In the genomic region with DNA sequence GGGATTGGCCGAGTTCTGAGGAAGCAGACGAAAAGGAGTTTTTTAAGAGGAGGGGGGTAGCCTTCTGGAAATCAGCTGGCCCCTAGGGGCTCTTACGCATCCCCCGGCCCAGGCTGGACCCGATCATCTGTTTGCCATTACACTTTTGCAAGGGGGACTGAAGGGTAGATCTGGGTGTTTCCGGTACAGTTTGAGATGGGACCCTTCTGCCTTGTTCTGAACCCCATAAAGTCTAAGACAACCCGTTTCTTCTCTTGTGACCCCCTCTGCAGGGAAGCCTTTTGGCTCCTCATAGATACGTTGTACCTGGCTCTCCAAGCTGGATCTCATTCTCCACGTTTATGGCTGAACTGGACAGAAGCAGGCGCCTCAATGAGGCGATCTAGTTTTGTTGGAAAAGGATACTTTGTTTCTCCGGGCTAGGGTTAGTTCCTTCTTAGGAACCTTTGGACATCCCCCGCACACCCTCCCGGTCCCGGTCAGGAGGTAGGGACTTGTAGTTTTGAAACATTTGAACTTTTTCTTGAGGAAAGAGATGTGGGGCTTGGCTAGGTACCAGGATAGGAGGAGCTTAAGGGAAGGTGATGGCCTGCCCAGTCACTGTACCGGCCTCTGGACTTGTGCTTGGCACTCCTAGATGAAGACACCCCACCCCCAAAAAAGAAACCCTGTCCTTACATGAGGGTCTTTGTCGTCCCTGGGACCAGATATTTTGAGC, we compare ENCODE assay signal across 8 mouse cellular contexts. TPM values are rescaled to one million over a fixed set of nuclear protein-coding genes. Genes with fewer than 3 reads are reported as not detected.
DNase-seq lines count a peak whose midpoint lies in the region; ATAC-seq and TF ChIP-seq lines count a peak whose summit lies in the region.

No protein-coding gene starts in this region.

- H3K9me3 ChIP-seq in MEL (replicated peaks; ENCODE audit: insufficient read depth, low read length): no peaks in the 10 kb centered on the region
- no peaks in the 10 kb centered on the region for H3K9me3 ChIP-seq in forebrain, postnatal 0 days (ENCODE audit: low read length)
- no peaks in the 10 kb centered on the region for H3K9me3 ChIP-seq in kidney, embryonic 16.5 days (ENCODE audit: low read length)
- no peaks in the 10 kb centered on the region for H3K9me3 ChIP-seq in midbrain, embryonic 11.5 days (ENCODE audit: control insufficient read depth, low read length)

- TF ChIP-seq POLR2A in MEL (IDR thresholded peaks at IDR 0.05; ENCODE audit: control insufficient read depth in 1 of 2, insufficient read depth in 1 of 2, low read depth in 1 of 2, low read length in 2 of 2, poor library complexity in 1 of 2): peak in 1 of 2 experiments; percentile 22; a peak in 1 of 4 replicates

- 6% methylated on average over 17 of the region's 17 CpGs for WGBS in forebrain, postnatal 0 days
- WGBS in kidney, embryonic 16.5 days: 2% methylated on average over 17 of the region's 17 CpGs
- 7% methylated on average over 17 of the region's 17 CpGs for WGBS in midbrain, embryonic 11.5 days

- peak overlapping the region; percentile 86 for H3K27ac ChIP-seq in MEL (ENCODE audit: control insufficient read depth, low read depth, low read length)
- peak overlapping the region; percentile 91 for H3K27ac ChIP-seq in forebrain, postnatal 0 days (ENCODE audit: low read depth, low read length)
- peak overlapping the region; percentile 97 for H3K27ac ChIP-seq in kidney, embryonic 16.5 days (ENCODE audit: low read length)
- peak overlapping the region; percentile 81 for H3K27ac ChIP-seq in midbrain, embryonic 11.5 days (ENCODE audit: low read depth, low read length)

- no peaks in the 10 kb centered on the region for H3K27me3 ChIP-seq in MEL (ENCODE audit: control insufficient read depth in 1 of 2, insufficient read depth in 2 of 2, low read length in 2 of 2)
- H3K27me3 ChIP-seq in forebrain, postnatal 0 days (ENCODE audit: insufficient read depth, low read length): no peaks in the 10 kb centered on the region
- H3K27me3 ChIP-seq in kidney, embryonic 16.5 days (ENCODE audit: insufficient read depth, low read length): no peaks in the 10 kb centered on the region
- H3K27me3 ChIP-seq in midbrain, embryonic 11.5 days (ENCODE audit: control insufficient read depth, insufficient read depth, low read length): no peaks in the 10 kb centered on the region

- H3K36me3 ChIP-seq in MEL (ENCODE audit: control insufficient read depth in 1 of 2, insufficient read depth in 2 of 2, low read length in 2 of 2): peaks cover 0 to 12% of the 10 kb centered on the region in 2 experiments; a peak in 2 of 4 replicates
- H3K36me3 ChIP-seq in forebrain, postnatal 0 days (ENCODE audit: insufficient read depth): no peaks in the 10 kb centered on the region
- H3K36me3 ChIP-seq in kidney, embryonic 16.5 days (ENCODE audit: insufficient read depth, low read length): no peaks in the 10 kb centered on the region
- no peaks in the 10 kb centered on the region for H3K36me3 ChIP-seq in midbrain, embryonic 11.5 days (ENCODE audit: control insufficient read depth, insufficient read depth, low read length)

- ATAC-seq in forebrain, postnatal 0 days: no peak
- no peak for ATAC-seq in kidney, embryonic 16.5 days (ENCODE audit: low FRiP score, low TSS enrichment)
- ATAC-seq in midbrain, embryonic 11.5 days (ENCODE audit: low FRiP score): no peak
- ATAC-seq in CD4-positive, CD25-positive, alpha-beta regulatory T cell, adult 4 months: no peak

- no peak for TF ChIP-seq EP300 in MEL (IDR thresholded peaks at IDR 0.05; ENCODE audit: low read depth in 1 of 2, low read length in 2 of 2)

- TF ChIP-seq CTCF in MEL (IDR thresholded peaks at IDR 0.05 in 2 of 3, conservative IDR thresholded peaks at IDR 0.05 in 1 of 3; ENCODE audit: control insufficient read depth in 1 of 3, insufficient read depth in 1 of 3, low read depth in 2 of 3, low read length in 3 of 3, poor library complexity in 1 of 3, severe bottlenecking in 1 of 3): no peak
- no peak for TF ChIP-seq CTCF in forebrain, postnatal 0 days (IDR thresholded peaks at IDR 0.05; ENCODE audit: low read depth)

- H3K4me2 ChIP-seq in forebrain, postnatal 0 days (ENCODE audit: low read depth): peak overlapping the region; percentile 76
- H3K4me2 ChIP-seq in kidney, embryonic 16.5 days (replicated peaks; ENCODE audit: low read depth, low read length): peak overlapping the region; percentile 67
- H3K4me2 ChIP-seq in midbrain, embryonic 11.5 days: peak overlapping the region; percentile 50

- peaks cover 13% of the 10 kb centered on the region; the same call in 1 of the 2 replicates for H3K79me2 ChIP-seq in MEL (ENCODE audit: control insufficient read depth, insufficient read depth, low read length, poor library complexity)

- peak overlapping the region; percentile 82 for H3K9ac ChIP-seq in MEL (ENCODE audit: control insufficient read depth, low read depth, low read length, poor library complexity, severe bottlenecking)
- peak overlapping the region; percentile 80 for H3K9ac ChIP-seq in forebrain, postnatal 0 days
- peak overlapping the region; percentile 97 for H3K9ac ChIP-seq in kidney, embryonic 16.5 days (replicated peaks; ENCODE audit: low read length)
- H3K9ac ChIP-seq in midbrain, embryonic 11.5 days (ENCODE audit: low read length): peak overlapping the region; percentile 88

- peak; percentile 73 to 90 for DNase-seq in adrenal gland, adult (ENCODE audit: inconsistent age in 2 of 2, low spot score in 1 of 2)
- DNase-seq in adrenal gland, postnatal 4 days (ENCODE audit: low spot score in 2 of 2): no peak
- peak; percentile 56 for DNase-seq in MEL (ENCODE audit: low read depth, low spot score)
- peak; percentile 23 for DNase-seq in forebrain, postnatal 0 days
- DNase-seq in midbrain, embryonic 11.5 days (ENCODE audit: low spot score, missing footprints): peak; percentile 95
- DNase-seq in ovary, postnatal 14 days (ENCODE audit: low spot score): no peak

- TF ChIP-seq RAD21 in MEL (IDR thresholded peaks at IDR 0.05; ENCODE audit: low read depth, low read length): no peak

- peaks cover 2 to 20% of the 10 kb centered on the region in 2 experiments; a peak in 3 of 4 replicates for H3K4me1 ChIP-seq in MEL (ENCODE audit: control insufficient read depth in 1 of 2, insufficient read depth in 2 of 2, low read length in 2 of 2)
- H3K4me1 ChIP-seq in forebrain, postnatal 0 days (ENCODE audit: insufficient read depth): peaks cover 34% of the 10 kb centered on the region
- H3K4me1 ChIP-seq in kidney, embryonic 16.5 days (ENCODE audit: insufficient read depth, low read length): peaks cover 54% of the 10 kb centered on the region
- H3K4me1 ChIP-seq in midbrain, embryonic 11.5 days (ENCODE audit: control insufficient read depth, insufficient read depth, low read length): peaks cover 28% of the 10 kb centered on the region

- H3K4me3 ChIP-seq in MEL (ENCODE audit: control insufficient read depth in 1 of 2, insufficient read depth in 1 of 2, low read depth in 2 of 2, low read length in 2 of 2): peak overlapping the region; percentile 86 to 93
- H3K4me3 ChIP-seq in forebrain, postnatal 0 days (ENCODE audit: low read depth, low read length): peak overlapping the region; percentile 97
- peak overlapping the region; percentile 97 for H3K4me3 ChIP-seq in kidney, embryonic 16.5 days (ENCODE audit: low read length)
- H3K4me3 ChIP-seq in midbrain, embryonic 11.5 days (ENCODE audit: low read depth, low read length): peak overlapping the region; percentile 82

RNA-seq across cellular contexts. Expression of a gene that starts 2.0 kb away (rescaled TPM):
- total RNA-seq in adrenal gland, postnatal 4 days (2021): 100 to 1,000 TPM; 184 to 192 TPM
- 13.3 and 15.2 TPM in 2 replicates for total RNA-seq in MEL (2012; rRNA removed)
- 10 to 100 TPM in 1 of 2 experiments, not detected in 1; 38.7 TPM for polyA plus RNA-seq in MEL (2012; ENCODE audit: insufficient read depth in 1 of 2, insufficient read length in 2 of 2, low read depth in 1 of 2, low replicate concordance in 2 of 2, missing spikeins in 1 of 2)
- 142 and 153 TPM in 2 replicates for total RNA-seq in forebrain, postnatal 0 days (2014; rRNA removed)
- 117 and 152 TPM in 2 replicates for polyA plus RNA-seq in forebrain, postnatal 0 days (2015; fragmentation: Nextera tagmentation; extraction: Ambion mirVana)
- polyA plus RNA-seq in kidney, embryonic 16.5 days (2015; fragmentation: Nextera tagmentation; extraction: Ambion mirVana): 133 TPM in 2 replicates
- 52.6 and 59.2 TPM in 2 replicates for polyA plus RNA-seq in midbrain, embryonic 11.5 days (2014; fragmentation: Nextera tagmentation; extraction: Ambion mirVana)
- polyA plus RNA-seq in CD4-positive, CD25-positive, alpha-beta regulatory T cell, adult 4 months (2017; shearing (Covaris generic)): 10 to 100 TPM; 46.4 to 49.9 TPM

RNA-seq across cellular contexts. Expression of a gene that starts 18.6 kb away (rescaled TPM):
- total RNA-seq in adrenal gland, postnatal 4 days (2021): 1,000 to 10,000 TPM; 1,280 to 1,304 TPM
- 1,922 and 2,072 TPM in 2 replicates for total RNA-seq in MEL (2012; rRNA removed)
- polyA plus RNA-seq in MEL (2012; ENCODE audit: insufficient read depth in 1 of 2, insufficient read length in 2 of 2, low read depth in 1 of 2, low replicate concordance in 2 of 2, missing spikeins in 1 of 2): 100 to 1,000 TPM in 1 of 2 experiments, not detected in 1; 921 TPM
- total RNA-seq in forebrain, postnatal 0 days (2014; rRNA removed): 310 and 470 TPM in 2 replicates
- polyA plus RNA-seq in forebrain, postnatal 0 days (2015; fragmentation: Nextera tagmentation; extraction: Ambion mirVana): 346 and 490 TPM in 2 replicates
- 428 and 460 TPM in 2 replicates for polyA plus RNA-seq in kidney, embryonic 16.5 days (2015; fragmentation: Nextera tagmentation; extraction: Ambion mirVana)
- 441 and 443 TPM in 2 replicates for polyA plus RNA-seq in midbrain, embryonic 11.5 days (2014; fragmentation: Nextera tagmentation; extraction: Ambion mirVana)
- polyA plus RNA-seq in CD4-positive, CD25-positive, alpha-beta regulatory T cell, adult 4 months (2017; shearing (Covaris generic)): 1,000 to 10,000 TPM in 1 of 2 experiments, 100 to 1,000 TPM in 1; 884 to 1,093 TPM

RNA-seq across cellular contexts. Expression of a gene that starts 25.1 kb away (rescaled TPM):
- under 1 TPM in 1 of 2 experiments, not detected in 1; 0.87 TPM for total RNA-seq in adrenal gland, postnatal 4 days (2021)
- total RNA-seq in MEL (2012; rRNA removed): 0.69 TPM in 2 replicates
- polyA plus RNA-seq in MEL (2012; ENCODE audit: insufficient read depth in 1 of 2, insufficient read length in 2 of 2, low read depth in 1 of 2, low replicate concordance in 2 of 2, missing spikeins in 1 of 2): under 1 TPM in 1 of 2 experiments, not detected in 1; 0.43 TPM
- total RNA-seq in forebrain, postnatal 0 days (2014; rRNA removed): not detected in 2 replicates
- polyA plus RNA-seq in forebrain, postnatal 0 days (2015; fragmentation: Nextera tagmentation; extraction: Ambion mirVana): 0.27 and 0.33 TPM in 2 replicates
- 0.27 and 0.31 TPM in 2 replicates for polyA plus RNA-seq in kidney, embryonic 16.5 days (2015; fragmentation: Nextera tagmentation; extraction: Ambion mirVana)
- 0.47 and 0.78 TPM in 2 replicates for polyA plus RNA-seq in midbrain, embryonic 11.5 days (2014; fragmentation: Nextera tagmentation; extraction: Ambion mirVana)
- polyA plus RNA-seq in CD4-positive, CD25-positive, alpha-beta regulatory T cell, adult 4 months (2017; shearing (Covaris generic)): not detected

RNA-seq across cellular contexts. Expression of a gene that starts 34.5 kb away (rescaled TPM):
- total RNA-seq in adrenal gland, postnatal 4 days (2021): 10 to 100 TPM; 23.0 to 24.5 TPM
- 18.1 and 20.8 TPM in 2 replicates for total RNA-seq in MEL (2012; rRNA removed)
- polyA plus RNA-seq in MEL (2012; ENCODE audit: insufficient read depth in 1 of 2, insufficient read length in 2 of 2, low read depth in 1 of 2, low replicate concordance in 2 of 2, missing spikeins in 1 of 2): 10 to 100 TPM in 1 of 2 experiments, not detected in 1; 16.7 TPM
- total RNA-seq in forebrain, postnatal 0 days (2014; rRNA removed): 15.2 and 15.5 TPM in 2 replicates
- 7.8 and 11.8 TPM in 2 replicates for polyA plus RNA-seq in forebrain, postnatal 0 days (2015; fragmentation: Nextera tagmentation; extraction: Ambion mirVana)
- 15.1 and 18.4 TPM in 2 replicates for polyA plus RNA-seq in kidney, embryonic 16.5 days (2015; fragmentation: Nextera tagmentation; extraction: Ambion mirVana)
- polyA plus RNA-seq in midbrain, embryonic 11.5 days (2014; fragmentation: Nextera tagmentation; extraction: Ambion mirVana): 12.6 and 15.0 TPM in 2 replicates
- 10 to 100 TPM; 25.2 to 33.8 TPM for polyA plus RNA-seq in CD4-positive, CD25-positive, alpha-beta regulatory T cell, adult 4 months (2017; shearing (Covaris generic))

RNA-seq across cellular contexts. Expression of a gene that starts 39.7 kb away (rescaled TPM):
- total RNA-seq in adrenal gland, postnatal 4 days (2021): 1 to 10 TPM; 6.6 to 6.7 TPM
- 0.29 TPM in 1 of 2 replicates, not detected in the other for total RNA-seq in MEL (2012; rRNA removed)
- under 1 TPM in 1 of 2 experiments, not detected in 1; 0.81 TPM for polyA plus RNA-seq in MEL (2012; ENCODE audit: insufficient read depth in 1 of 2, insufficient read length in 2 of 2, low read depth in 1 of 2, low replicate concordance in 2 of 2, missing spikeins in 1 of 2)
- 21.0 and 24.8 TPM in 2 replicates for total RNA-seq in forebrain, postnatal 0 days (2014; rRNA removed)
- polyA plus RNA-seq in forebrain, postnatal 0 days (2015; fragmentation: Nextera tagmentation; extraction: Ambion mirVana): 28.6 and 31.5 TPM in 2 replicates
- 4.3 and 6.7 TPM in 2 replicates for polyA plus RNA-seq in kidney, embryonic 16.5 days (2015; fragmentation: Nextera tagmentation; extraction: Ambion mirVana)
- 14.7 and 17.3 TPM in 2 replicates for polyA plus RNA-seq in midbrain, embryonic 11.5 days (2014; fragmentation: Nextera tagmentation; extraction: Ambion mirVana)
- 1 to 10 TPM; 1.4 TPM for polyA plus RNA-seq in CD4-positive, CD25-positive, alpha-beta regulatory T cell, adult 4 months (2017; shearing (Covaris generic))

Comparison
In these comparisons a context has a peak if more than half of its experiments do, and no peak if none do; other contexts are left out.
1. DNase-seq: peak in adrenal gland, adult (2 of 2), MEL (single experiment), forebrain, postnatal 0 days (single experiment) and midbrain, embryonic 11.5 days (single experiment); none in adrenal gland, postnatal 4 days (0 of 2) and ovary, postnatal 14 days (single experiment).
2. Peak in every context shown above with its lines, with median percentiles within 50 percentile points of each other: H3K27ac ChIP-seq, H3K4me3 ChIP-seq, H3K9ac ChIP-seq and H3K4me2 ChIP-seq.